Mouse (Mus musculus) retina, adult 2 months (tissue): ENCODE data around the gene Git1.
"Not testable (repeated sequence)": the region's sequence is repeated elsewhere in the genome, so short reads cannot be mapped to it uniquely, and the experiment has no call there.

Source experiments
- DNase-seq: peaks from one replicate; pipeline ENCODE4 v3.0.0-alpha.2; 2012; ENCODE audit warnings: low read depth, low spot score

The Git1 gene

DNA sequence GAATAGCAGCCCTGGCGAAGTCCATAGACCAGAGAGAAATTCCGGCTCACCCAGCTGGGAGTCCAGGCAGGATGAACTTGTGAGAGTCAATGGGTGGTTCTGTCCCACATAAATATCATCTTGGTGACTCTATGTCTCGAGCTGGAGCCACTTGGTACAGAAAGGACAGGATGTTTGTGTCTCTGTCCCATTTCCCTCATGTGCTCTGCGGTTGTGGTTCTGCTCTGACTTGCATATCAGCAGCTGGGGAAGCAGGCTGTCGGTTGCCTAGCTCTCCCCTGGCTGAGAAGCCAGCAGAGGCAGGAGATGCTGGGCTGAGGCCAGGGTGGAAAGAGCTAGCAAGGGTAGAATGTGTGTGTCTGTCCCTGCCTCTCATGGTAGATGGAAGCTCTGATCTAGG is 25.7 kb downstream of the Git1 start, which contains the start of gene Gm10392:
Gene Gm10392 (minus strand): TSS at position 156 of the 400 bp plus-strand sequence.
- DNase-seq, result no peak

DNA sequence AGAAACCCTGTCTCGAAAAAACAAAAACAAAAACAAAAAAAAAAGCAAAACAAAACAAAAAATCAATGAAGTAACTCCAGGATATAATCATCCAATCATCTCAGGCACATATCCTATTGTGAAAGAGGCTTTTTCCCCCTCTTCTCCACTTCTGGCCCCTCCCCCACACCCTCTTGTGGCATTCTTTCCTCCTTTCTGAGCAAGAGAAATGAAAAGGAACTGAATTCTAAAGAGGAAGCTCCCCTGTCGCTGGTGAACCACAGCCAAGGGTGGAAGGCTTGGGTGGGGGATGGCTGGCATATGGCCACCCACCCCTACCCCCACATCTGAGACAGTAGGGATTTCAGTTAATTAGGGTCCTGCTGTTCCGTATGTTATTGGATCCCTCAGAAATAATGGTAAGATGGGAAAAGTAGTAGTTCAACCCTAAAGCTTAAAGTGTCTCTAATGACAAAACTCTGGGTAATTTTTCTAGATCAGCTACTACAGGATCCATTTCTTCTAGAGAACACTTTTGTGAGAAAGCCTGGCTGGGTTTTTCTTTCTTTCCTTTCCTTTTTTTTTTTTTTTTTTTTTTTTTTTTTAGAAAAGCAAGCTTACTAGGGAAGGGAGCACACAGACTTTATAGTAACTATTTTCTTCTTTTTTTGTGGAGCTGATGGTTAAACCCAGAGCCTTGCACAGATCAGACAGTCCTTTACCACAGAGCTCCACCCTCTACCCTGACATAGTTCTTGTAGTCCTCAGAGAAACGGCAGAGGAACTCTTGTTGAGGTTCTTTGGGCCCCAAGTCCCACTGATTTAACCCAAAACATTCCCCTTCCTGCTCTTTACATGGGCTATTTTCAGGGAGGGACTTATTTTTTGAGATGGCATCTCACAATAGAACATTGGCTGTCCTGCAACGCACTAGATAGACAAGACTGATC is 27.5 kb downstream of the Git1 start:
- DNase-seq, result no peak

DNA sequence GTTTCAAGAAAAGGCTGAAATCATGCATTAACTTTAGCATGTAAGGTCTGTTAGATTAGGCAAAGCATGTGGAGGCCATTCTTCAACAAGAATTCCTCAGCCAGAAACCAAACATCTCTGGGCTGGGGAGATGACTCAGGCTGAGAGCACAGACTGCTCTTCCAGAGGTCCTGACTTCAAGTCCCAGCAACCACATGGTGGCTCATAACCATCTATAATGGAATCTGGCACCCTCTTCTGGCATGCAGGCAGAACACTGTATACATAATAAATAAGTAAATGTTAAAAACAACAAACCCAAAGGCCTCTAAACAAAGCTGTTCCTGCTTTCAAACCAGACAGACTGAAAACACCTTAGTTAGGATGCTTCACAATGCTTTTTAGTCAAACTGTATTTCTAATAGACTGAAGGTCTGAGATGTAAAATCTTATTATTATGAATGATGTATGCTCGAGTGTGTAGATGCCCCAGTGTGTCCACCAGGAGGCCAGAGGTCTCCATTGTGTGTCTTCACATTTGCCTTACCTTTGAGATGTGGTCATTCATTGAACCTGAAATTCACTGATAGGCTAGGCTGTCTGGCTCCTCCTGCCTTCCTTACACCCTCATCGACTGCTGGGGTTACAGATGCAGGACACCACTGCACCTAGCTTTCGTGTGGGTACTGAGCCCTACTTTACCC is 32.6 kb downstream of the Git1 start:
- DNase-seq, result no peak

DNA sequence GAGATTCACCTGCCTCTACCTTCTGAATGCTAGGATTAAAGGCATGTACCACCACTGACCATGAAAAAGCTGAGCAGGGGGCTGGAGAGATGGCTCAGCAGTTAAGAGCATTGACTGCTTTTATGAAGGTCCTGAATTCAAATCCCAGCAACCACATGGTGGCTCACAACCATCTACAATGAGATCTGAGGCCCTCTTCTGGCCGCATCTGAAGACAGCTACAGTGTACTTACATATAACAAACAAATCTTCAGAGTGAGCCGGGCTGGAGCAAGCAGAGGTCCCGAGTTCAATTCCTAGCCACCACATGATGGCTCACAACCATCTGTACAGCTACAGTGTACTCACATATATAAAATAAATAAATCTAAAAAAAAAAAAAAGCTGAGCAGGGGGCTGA is 35.1 kb downstream of the Git1 start:
- not testable (repeated sequence) for DNase-seq

DNA sequence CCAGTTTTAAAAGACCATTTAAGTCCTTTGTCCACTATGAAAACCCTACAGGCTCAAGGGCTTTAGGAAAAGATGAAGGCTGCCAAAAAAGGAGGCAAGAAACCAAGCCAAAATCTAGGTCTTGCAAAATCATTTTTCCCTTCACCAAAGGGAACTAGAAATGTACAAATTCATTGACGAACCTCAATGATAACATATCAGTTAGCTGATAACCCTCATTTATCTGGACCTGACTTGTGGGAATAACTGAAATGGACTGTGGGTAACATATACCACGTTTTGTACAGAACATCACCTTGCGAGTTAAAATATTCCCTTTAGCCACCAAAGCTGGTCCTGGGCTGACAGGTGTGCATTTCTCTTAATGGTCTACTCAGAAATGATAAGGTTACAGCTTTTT is 36.3 kb downstream of the Git1 start:
- no peak for DNase-seq

DNA sequence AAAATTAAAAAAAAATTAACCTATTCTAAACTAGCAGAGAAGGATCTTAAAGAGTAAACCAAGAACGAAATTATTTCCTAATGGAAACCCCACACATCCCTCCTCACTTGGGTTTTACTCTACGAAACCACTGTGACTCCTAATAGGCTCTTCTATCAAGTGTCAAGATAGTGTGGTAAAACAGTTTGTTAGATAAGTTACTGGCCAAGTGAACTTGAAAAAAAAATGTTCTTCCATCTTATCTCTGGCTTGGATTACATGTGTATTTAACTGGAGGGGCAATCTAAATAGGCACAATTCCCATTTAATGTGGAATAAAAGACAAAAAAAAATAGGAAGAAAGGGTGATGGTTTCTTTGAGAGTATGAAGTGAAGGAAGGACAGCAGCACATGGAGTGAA is 37.5 kb downstream of the Git1 start:
- DNase-seq, result no peak

DNA sequence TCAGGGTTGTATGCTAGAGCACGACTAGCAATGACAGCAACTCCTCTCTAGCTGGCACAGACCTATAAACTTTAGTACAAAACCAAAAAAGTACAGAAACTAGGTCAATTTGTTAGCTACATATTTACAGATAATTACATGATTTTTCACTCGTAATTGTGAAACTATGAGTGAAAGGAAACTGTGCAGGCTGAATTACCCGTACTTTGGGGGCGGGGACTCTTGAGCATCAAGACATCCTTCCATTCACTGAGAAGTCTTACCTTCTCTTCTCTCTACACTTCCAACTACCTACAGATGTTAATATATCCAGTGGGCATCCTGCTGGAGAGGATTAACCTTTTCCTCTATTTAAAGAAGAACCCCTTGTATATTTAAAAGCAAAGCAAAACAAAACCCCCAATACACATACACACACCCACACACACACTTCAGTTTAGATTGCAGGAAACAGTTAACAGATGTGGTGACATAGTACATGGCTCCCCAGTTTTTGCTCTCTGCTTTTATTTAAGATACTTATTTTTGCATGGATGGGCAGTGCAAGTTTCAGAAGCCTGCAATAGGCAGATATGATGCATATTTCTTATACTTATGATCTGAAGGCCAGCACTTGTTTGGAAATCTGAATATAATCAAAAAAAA is 39.0 kb downstream of the Git1 start:
- no peak for DNase-seq

DNA sequence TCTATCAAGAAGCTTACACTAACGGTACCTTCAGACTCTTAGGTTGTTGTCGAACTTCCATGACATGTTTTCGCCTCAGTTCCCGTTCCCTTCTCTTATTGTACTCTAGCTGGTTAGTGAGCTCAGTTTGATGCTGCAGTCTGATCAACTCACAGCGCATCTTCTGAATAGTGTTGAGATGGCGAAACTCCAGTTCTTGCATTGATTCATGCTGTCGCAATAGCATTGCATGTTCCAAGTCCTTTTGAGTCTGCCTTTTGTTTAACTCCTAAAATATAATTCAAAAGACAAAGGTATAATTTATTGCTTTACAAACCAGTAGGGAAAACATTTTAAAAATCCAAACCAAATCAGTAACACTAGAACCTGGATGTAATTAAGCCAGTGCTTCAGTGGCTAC is 51.9 kb downstream of the Git1 start:
- DNase-seq, result no peak
